Mouse (Mus musculus) cortical plate, adult 2 months (tissue): ENCODE measurements around the gene Rabggtb.

Experiments
- CTCF ChIP-seq: fragments of 200-500 bp; IDR thresholded peaks from 2 replicates; pipeline ENCODE4 v1.5.1; 2011; ENCODE audit warnings: mild to moderate bottlenecking, control low read depth, low read length; ENCODE audit not compliant: insufficient read depth; ENCODE audit errors: extremely low read depth
- POLR2A ChIP-seq: fragments of 200-500 bp; IDR thresholded peaks from 2 replicates; pipeline ENCODE4 v1.6.1; 2011; ENCODE audit warnings: mild to moderate bottlenecking, low read length, control low read depth; ENCODE audit not compliant: insufficient read depth; ENCODE audit errors: extremely low read depth

DNA sequence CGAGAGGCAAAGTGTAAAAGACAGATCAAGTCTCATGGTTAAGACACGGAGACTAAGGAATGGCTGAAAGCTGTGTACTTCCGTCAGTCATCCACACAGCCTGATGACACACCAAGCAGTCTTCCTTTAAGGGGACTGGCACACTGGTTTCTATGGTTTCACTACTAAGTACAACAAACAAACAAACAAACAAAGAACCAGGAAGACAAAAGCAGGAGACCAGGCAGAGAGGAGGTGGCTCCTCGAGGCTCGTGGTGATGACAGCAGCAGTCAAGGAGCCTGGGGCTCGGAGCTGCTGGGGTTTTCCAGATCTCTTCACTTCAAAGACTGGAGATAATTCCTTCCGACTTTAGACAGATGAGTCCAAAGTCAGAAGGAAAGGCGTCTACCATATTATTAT lies 27.2 kb upstream of the Rabggtb start:
- TF ChIP-seq POLR2A, result no peak
- TF ChIP-seq CTCF, result no peak
